Mouse (Mus musculus) heart, adult 2 months (tissue): ENCODE measurements around the gene Elmsan1. TPM values are rescaled to one million over a fixed set of nuclear protein-coding genes. Genes with fewer than 3 reads are reported as not detected.

Experiments used
- DNase-seq, 2 experiments: peaks; one replicate each; pipeline ENCODE4 v3.0.0; 2021
- H3K27ac ChIP-seq: fragments of 200-600 bp; 2 replicates; pipeline ENCODE4 v1.8.1; 2022
- H3K27me3 ChIP-seq: fragments of 200-500 bp; 2 replicates; pipeline ENCODE4 v1.6.1; 2012; ENCODE audit warnings: mild to moderate bottlenecking, low read length, inconsistent platforms, mixed read lengths; ENCODE audit not compliant: control insufficient read depth, insufficient read depth
- H3K36me3 ChIP-seq: fragments of 200-500 bp; 2 replicates; pipeline ENCODE4 v1.6.1; 2012; ENCODE audit warnings: low read length, inconsistent platforms; ENCODE audit not compliant: control insufficient read depth, insufficient read depth
- H3K4me1 ChIP-seq: fragments of 200-500 bp; 2 replicates; pipeline ENCODE4 v1.6.1; 2011; ENCODE audit warnings: low read length; ENCODE audit not compliant: control insufficient read depth, insufficient read depth
- H3K4me3 ChIP-seq: fragments of 200-600 bp; 2 replicates; pipeline ENCODE4 v1.8.1; 2022
- H3K79me2 ChIP-seq: fragments of 200-500 bp; replicated peaks from 2 replicates; pipeline ENCODE4 v1.6.1; 2012; ENCODE audit warnings: mild to moderate bottlenecking, inconsistent platforms, low read length, moderate library complexity, mixed read lengths; ENCODE audit not compliant: control insufficient read depth, insufficient read depth
- H3K9ac ChIP-seq: fragments of 200-500 bp; 2 replicates; pipeline ENCODE4 v1.6.1; 2012; ENCODE audit warnings: low read depth, mild to moderate bottlenecking, control low read depth, inconsistent platforms, low read length, mixed read lengths
- CTCF ChIP-seq: fragments of 200-600 bp; IDR thresholded peaks from 2 replicates; pipeline ENCODE4 v1.8.1; 2022; ENCODE audit warnings: antibody characterized with exemption, mild to moderate bottlenecking, moderate library complexity
- EP300 ChIP-seq: fragments of 200-500 bp; IDR thresholded peaks from 2 replicates; pipeline ENCODE4 v1.6.1; 2011; ENCODE audit warnings: low read depth, low read length, control low read depth; ENCODE audit not compliant: insufficient read depth
- POLR2A ChIP-seq: fragments of 200-500 bp; IDR thresholded peaks from 2 replicates; pipeline ENCODE4 v1.6.1; 2011; ENCODE audit warnings: mild to moderate bottlenecking, low read depth, low read length, control low read depth; ENCODE audit not compliant: insufficient read depth
- WGBS: fragments of 180-500 bp; shearing (Covaris S2); methylation state at CpG from one replicate; pipeline ENCODE4 v1.1.7; 2018; 5-methylcytosine and 5-hydroxymethylcytosine counted together
- intact Hi-C: fragments of 180-260 bp; cut with DNase I; formaldehyde crosslinking; loops from one replicate; pipeline ENCODE4 v1.15.1; 2025
- polyA plus RNA-seq: library from polyadenylated mRNA; depleted of rRNA; stranded (reverse); fragments of >200 nt; gene quantifications from 2 replicates; pipeline ENCODE4 v1.2.3, GENCODE M21; 2012
- total RNA-seq, 2 experiments: library from RNA; stranded (reverse); gene quantifications; 2 replicates each; pipeline ENCODE4 v1.2.3; 2021

Gene Elmsan1
- total and polyA plus RNA-seq, 3 experiments = 8.1 to 14.7 (median 12.3) TPM

DNA sequence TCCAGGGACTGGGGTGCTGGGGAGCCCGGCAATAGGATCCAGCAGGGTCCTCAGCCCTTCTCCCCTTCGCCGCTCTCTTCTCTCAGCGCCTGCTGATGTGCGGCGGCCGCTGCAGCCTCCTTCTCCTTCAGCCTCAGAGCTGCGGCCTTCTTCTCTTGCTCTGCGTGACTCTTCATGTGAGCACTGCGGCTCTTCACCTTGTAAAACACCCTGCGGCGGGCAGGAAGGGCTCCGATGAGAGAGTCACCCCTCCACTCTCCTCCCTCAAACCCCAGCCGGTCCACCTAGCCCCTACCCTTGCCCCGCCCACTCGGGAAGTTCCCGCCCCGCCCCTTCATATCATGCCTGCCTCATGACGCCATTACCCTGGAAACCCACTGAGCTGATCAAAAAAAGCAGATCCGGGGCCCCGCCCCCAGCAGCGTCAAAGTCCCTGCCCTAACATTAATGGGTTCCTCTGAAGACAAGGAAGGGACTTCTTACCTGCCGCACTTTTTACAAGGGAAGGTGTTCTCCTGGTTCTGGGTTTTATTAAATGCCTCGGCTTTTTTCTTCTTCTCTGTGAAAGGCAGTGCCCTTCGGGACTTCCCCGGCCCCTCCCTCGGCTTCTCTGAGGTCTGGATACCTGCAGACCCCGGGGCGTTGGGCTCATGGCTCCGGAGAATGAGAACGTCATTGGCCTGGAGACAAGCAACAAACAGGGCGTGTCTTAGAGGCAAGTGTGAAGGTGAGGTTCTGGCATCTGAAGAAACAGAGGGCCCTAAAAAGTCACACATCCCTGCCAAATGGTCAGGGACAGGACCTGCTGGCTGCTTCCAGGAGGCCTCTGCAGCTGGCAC, 66.1 kb downstream of the Elmsan1 start:
- DNase-seq = no peak
- H3K27ac ChIP-seq = no peak overlapping the region; the same call in 1 of the 2 replicates
- peaks cover 1% of the 10 kb centered on the region; the same call in 1 of the 2 replicates for H3K4me1 ChIP-seq
- no peak overlapping the region for H3K4me3 ChIP-seq
- intact Hi-C loops = no loop called here
- 78% methylated on average over 32 of the region's 32 CpGs for WGBS
- no peak overlapping the region for H3K9ac ChIP-seq
- H3K27me3 ChIP-seq = no peaks in the 10 kb centered on the region
- peaks cover 3% of the 10 kb centered on the region; the same call in 1 of the 2 replicates for H3K36me3 ChIP-seq
- H3K79me2 ChIP-seq = no peaks in the 10 kb centered on the region
- TF ChIP-seq POLR2A = no peak

GRCm38 (mm10) chr12:84151911-84152310, 66.8 kb downstream of the Elmsan1 start:
- 73% methylated on average over 10 of the region's 10 CpGs for WGBS
- H3K36me3 ChIP-seq = peaks cover 3% of the 10 kb centered on the region; the same call in 1 of the 2 replicates
- H3K4me1 ChIP-seq = peaks cover 1% of the 10 kb centered on the region; the same call in 1 of the 2 replicates
- no peak overlapping the region for H3K9ac ChIP-seq
- no peak overlapping the region for H3K4me3 ChIP-seq
- no peaks in the 10 kb centered on the region for H3K27me3 ChIP-seq
- no peak overlapping the region; the same call in 1 of the 2 replicates for H3K27ac ChIP-seq
- no peak for DNase-seq
- no peak for TF ChIP-seq CTCF
- no peak for TF ChIP-seq POLR2A
- TF ChIP-seq EP300 = no peak
- H3K79me2 ChIP-seq = no peaks in the 10 kb centered on the region
- intact Hi-C loops = no loop called here

DNA sequence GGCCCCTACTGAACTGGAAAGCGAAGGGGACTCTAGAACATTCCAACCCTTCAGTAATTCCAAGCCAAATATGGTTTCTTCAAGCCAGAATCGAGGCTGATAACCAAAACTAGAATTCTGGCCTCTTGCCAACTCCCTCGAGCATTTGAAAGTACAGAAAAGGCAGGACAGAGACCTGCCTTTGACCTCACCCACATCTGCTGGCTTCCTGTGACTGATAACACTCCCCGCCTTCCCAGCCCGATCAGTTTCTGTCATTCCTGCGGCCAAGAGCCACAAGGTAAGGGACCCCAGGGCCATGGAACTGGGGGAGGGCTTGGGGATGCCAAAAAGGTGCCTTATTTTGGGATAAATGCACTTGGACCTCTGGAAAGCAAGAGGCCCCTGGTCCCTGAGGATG, 67.7 kb downstream of the Elmsan1 start:
- TF ChIP-seq EP300 = no peak
- no peak for TF ChIP-seq CTCF
- no peak for TF ChIP-seq POLR2A
- intact Hi-C loops = no loop called here
- Histone ChIP-seq H3K4me3 (no peak overlapping the region), H3K9ac (no peak overlapping the region), H3K27me3 (no peaks in the 10 kb centered on the region), H3K27ac (peak overlapping the region; percentile 44), H3K4me1 (peaks cover 1% of the 10 kb centered on the region; the same call in 1 of the 2 replicates), H3K79me2 (no peaks in the 10 kb centered on the region), H3K36me3 (peaks cover 3% of the 10 kb centered on the region; the same call in 1 of the 2 replicates)
- WGBS = 24% methylated on average over 6 of the region's 6 CpGs
- DNase-seq = peak in 1 of 2 experiments; percentile 29

GRCm38 (mm10) chr12:84149971-84150370, 68.7 kb downstream of the Elmsan1 start:
- H3K27ac ChIP-seq = no peak overlapping the region
- H3K4me3 ChIP-seq = no peak overlapping the region
- H3K9ac ChIP-seq = no peak overlapping the region
- TF ChIP-seq EP300 (no peak), POLR2A (no peak), CTCF (no peak)
- no peaks in the 10 kb centered on the region for H3K36me3 ChIP-seq
- no peak for DNase-seq
- H3K79me2 ChIP-seq = no peaks in the 10 kb centered on the region
- H3K27me3 ChIP-seq = no peaks in the 10 kb centered on the region
- H3K4me1 ChIP-seq = peaks cover 1% of the 10 kb centered on the region; the same call in 1 of the 2 replicates
- WGBS = 94% methylated on average over 15 of the region's 15 CpGs
- intact Hi-C loops = loop anchor here (5.0 kb wide), 1 partner anchor 97 kb away; no protein-coding TSS in a partner anchor

DNA sequence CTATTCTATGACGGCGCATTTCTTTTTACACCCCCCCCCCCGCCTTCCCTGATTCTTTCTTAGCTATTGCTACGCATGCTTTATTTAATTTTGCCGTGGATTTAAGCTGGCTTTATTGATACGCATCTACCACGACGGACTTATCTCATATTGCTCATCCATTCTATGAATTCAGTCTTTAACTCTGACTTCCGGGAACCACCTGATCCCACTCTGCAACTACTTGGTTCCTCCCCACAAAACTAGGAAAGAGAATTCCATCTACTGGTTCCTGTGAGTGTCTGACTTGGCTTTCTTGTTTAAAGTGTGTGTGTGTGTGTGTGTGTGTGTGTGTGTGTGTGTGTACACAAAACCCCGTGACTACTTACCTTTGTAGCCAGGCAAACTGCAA, 70.1 kb downstream of the Elmsan1 start:
- Histone ChIP-seq H3K79me2 (no peaks in the 10 kb centered on the region), H3K9ac (peak overlapping the region; percentile 85; the same call in 1 of the 2 replicates), H3K4me3 (peak overlapping the region; percentile 60), H3K27me3 (no peaks in the 10 kb centered on the region), H3K27ac (peak overlapping the region; percentile 59), H3K36me3 (no peaks in the 10 kb centered on the region), H3K4me1 (peaks cover 1% of the 10 kb centered on the region; the same call in 1 of the 2 replicates)
- no peak for TF ChIP-seq CTCF
- TF ChIP-seq EP300 = no peak
- TF ChIP-seq POLR2A = no peak
- DNase-seq = no peak
- 24% methylated on average over 10 of the region's 10 CpGs for WGBS
- intact Hi-C loops = loop anchor here (5.0 kb wide), 1 partner anchor 99 kb away; no protein-coding TSS in a partner anchor

DNA sequence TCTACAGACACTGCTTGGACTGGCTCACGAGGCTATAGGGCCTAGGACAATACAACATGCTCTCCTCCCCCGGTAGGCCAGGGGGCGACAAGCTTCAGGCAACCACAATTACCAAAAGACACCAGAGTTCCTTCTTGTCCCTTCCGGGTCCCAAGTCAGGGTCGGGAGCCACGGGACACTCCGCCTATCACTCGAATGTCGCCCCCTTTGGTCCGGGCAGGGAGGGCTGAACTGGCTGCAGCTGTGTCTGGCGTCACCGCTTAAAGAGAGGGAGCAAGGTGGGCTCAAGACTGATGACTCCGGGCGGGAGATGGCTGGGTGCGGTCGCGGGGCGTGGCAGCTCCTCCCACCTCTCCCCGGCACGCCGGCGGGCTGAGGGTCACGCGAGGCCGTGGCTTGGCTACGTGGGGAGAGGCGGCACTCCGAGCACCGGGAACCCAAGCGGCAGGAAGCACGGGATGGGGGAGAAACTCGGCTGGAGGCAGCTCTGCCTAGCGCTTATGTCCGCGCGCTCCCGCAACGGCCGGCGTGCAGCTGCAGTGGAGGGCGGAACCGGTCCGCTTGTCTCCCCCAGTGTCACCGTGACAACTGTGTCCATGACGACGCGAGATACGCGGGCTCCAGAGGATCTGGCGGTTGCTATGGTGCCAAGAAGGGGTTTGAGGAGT, 70.6 kb downstream of the Elmsan1 start, which contains the start of gene Pnma1:
Pnma1 (minus strand) TSS at position 536 of the 668 bp plus-strand sequence.
- peaks cover 1% of the 10 kb centered on the region; the same call in 1 of the 2 replicates for H3K4me1 ChIP-seq
- WGBS = 2% methylated on average over 50 of the region's 50 CpGs
- H3K9ac ChIP-seq = peak within 1 kb of the TSS; percentile 85
- H3K4me3 ChIP-seq = peak within 1 kb of the TSS; percentile 60
- H3K27me3 ChIP-seq = no peaks in the 10 kb centered on the region
- H3K79me2 ChIP-seq = no peaks in the 10 kb centered on the region
- TF ChIP-seq POLR2A (no peak), CTCF (peak; percentile 78)
- intact Hi-C loops = loop anchor here (5.0 kb wide), 1 partner anchor 99 kb away; no protein-coding TSS in a partner anchor
- H3K27ac ChIP-seq = peak within 1 kb of the TSS; percentile 59
- H3K36me3 ChIP-seq = no peaks in the 10 kb centered on the region
- peak; percentile 73 to 79 for DNase-seq
